Mouse (Mus musculus) kidney, adult 8-10 months (tissue): ENCODE measurements at regions not wholly inside any gene's neighbourhood (a gene's known extent, or its start where the extent isn't known, plus 50 kb on each side); places are given as distances from the start of the nearest gene placed in this dataset.

Experiments
- DNase-seq, 2 experiments: peaks; one replicate each; pipeline ENCODE4 v3.0.0; 2022

- DNase-seq: no peak
These were observed 123.0 kb upstream of the Ap5m1 start for GRCm38 (mm10) chr14:48942882-48943281.

GRCm38 (mm10) chr14:48930886-48931285 lies 135.0 kb upstream of the Ap5m1 start:
- no peak for DNase-seq

GRCm38 (mm10) chr14:48925870-48926269 lies 140.0 kb upstream of the Ap5m1 start:
- no peak for DNase-seq

GRCm38 (mm10) chr14:48909420-48909819 lies 156.5 kb upstream of the Ap5m1 start:
- peak; percentile 52 to 64 for DNase-seq

DNA sequence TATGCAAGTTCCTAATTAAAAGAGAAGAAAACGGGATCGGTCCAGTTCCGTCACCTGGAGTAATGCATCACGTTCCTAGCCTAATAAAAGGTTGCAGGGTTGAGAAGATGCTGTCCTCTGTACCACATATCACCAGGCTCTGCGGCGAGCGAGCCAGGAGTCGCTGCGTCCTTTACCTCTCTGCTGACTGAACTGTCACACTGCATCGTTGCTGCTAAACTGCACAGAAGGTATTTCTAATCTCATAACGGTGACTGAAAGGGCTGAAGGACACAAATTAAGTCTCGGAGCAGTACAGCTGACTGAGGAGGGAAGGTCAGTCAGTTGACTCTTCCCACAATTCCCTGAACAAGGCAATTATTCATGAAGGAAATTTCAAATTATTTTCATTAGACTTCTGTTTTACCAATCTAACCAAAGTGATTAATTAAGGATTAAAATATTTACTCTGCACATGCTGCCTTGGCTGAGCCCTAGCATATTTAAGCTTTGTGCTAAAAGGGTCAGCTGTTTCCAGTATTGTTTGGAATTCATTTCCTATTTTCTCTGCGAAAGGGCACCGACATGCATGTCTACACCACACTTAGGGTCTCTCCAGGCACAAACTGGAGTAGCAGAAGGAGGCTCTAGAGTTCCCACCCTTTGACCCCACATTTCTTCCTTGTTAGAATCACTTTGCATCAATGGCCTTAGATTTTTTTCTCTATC lies 157.8 kb upstream of the Ap5m1 start:
- DNase-seq: no peak

GRCm38 (mm10) chr14:48907403-48907973 lies 158.4 kb upstream of the Ap5m1 start:
- peak in 1 of 2 experiments; percentile 10 for DNase-seq

DNA sequence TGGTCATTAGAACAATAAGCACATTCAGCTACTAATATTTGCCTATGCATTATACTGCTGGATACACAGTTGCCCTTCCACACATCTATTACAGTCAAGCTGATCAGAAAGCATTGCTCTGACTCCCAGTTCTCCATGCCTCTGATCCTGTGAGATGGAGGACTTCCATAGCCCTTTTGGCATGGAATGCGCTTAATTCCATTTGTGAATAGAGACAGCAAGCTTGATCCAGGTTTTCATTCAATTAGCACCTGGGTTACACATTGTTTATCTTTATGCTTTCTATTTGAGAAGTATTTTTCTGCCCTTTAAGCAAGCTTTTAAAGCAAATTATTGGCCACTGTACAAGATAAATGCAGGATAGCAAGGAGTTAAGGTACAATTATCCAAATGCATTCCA lies 158.9 kb upstream of the Ap5m1 start:
- no peak for DNase-seq

DNA sequence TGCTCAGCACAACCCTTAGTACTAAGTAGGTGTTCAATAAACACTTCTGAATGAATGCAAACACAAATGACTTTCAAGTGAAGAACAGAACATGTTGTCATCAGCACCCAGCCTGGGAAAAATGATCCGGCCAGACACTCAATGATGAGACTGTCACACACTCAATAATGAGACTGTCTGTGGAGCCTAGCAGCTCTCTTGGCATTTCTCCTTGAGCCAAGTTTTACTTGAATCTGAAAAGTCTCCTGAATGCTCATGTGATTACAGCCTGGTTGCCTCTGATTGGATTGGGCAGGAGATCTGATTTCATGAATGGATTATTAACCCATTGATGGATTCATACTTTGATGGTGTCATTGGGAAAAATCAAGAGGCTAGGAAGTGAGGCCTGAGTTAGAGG lies 161.3 kb upstream of the Ap5m1 start:
- no peak for DNase-seq

GRCm38 (mm10) chr14:48903526-48903925 lies 162.4 kb upstream of the Ap5m1 start:
- no peak for DNase-seq

DNA sequence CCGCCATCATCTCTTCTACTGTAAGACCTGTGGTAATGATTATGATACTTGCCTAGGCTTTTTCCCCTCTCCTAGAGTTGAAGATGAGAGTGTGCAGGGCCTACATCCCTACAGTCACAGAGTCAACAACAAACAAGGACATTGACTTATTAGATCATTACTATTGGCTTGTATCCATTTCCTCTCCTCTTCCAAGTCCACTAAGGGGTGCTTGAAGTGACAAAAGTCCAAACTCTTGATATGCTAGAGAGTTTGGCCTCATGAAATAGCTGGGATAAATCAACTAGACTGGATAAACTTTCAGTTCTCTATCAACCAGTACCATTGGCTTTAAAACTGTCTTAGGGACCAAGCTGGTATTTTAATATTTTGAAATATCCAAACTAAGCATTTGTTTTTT lies 165.7 kb upstream of the Ap5m1 start:
- no peak for DNase-seq

GRCm38 (mm10) chr14:48897140-48897539 lies 168.8 kb upstream of the Ap5m1 start:
- no peak for DNase-seq

DNA sequence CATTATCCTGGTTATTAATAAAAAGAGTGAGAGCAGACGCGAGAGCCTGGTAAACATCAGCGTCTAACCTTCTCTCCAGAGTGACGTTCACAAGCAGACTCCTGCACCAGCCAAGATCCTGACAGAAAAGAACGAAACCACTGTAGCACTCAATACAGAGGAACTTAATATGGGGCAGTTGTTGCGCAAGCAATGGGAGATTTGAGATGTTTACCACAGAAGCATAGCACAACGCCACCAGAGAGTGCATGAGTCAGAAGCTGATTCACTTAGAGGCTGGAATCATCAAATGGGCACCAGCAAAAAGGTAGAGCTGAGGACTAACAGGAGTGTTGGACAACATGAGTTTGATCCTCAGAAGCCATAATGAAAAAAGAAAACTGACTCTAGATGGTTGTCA lies 169.7 kb upstream of the Ap5m1 start:
- DNase-seq: no peak

GRCm38 (mm10) chr14:48891216-48891615 lies 174.7 kb upstream of the Ap5m1 start:
- DNase-seq: no peak

DNA sequence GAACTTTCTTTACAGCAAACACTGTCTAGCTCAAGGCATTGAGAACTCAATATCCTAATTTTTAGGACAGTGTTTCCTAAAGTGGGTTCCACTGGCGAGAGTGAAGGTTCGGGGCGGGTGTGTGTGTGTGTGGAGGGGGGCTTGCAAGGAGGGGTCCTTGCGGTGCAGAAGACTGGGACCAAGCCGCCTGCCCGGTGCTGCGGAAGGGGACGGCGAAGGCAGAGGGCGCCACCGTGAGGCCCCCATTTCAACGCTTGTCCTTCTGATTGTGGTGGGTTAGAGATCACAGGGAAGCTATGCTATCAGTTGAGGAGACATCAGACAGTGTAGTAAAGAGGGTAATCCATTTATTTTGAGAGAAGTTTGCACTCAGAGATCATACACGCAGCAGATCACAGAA lies 176.9 kb upstream of the Ap5m1 start:
- peak in 1 of 2 experiments; percentile 23 for DNase-seq

GRCm38 (mm10) chr14:48880041-48880440 lies 185.9 kb upstream of the Ap5m1 start:
- DNase-seq: no peak

- DNase-seq: peak; percentile 87 to 92
These were observed 187.8 kb upstream of the Ap5m1 start for GRCm38 (mm10) chr14:48877998-48878657.

DNA sequence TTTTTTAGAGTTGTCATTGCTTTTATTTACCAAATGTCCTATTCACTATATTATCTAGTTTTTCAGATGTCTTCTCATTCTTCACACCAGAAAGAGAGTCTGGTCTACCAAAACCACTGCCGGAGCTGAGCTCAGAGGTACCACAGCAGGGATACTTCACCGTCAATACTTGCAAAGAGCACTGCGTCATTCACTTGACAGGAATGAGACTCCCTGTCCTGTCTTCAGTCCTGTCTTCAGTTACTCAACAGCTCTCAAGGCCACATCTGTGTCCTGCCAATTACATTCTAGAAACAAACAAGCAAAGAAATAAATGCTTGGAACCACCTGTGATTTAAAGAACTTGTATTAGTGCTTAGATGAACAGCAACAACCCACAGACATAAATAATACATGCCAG lies 194.6 kb upstream of the Ap5m1 start:
- DNase-seq: no peak

GRCm38 (mm10) chr14:48869956-48870355 lies 195.9 kb upstream of the Ap5m1 start:
- DNase-seq: no peak

DNA sequence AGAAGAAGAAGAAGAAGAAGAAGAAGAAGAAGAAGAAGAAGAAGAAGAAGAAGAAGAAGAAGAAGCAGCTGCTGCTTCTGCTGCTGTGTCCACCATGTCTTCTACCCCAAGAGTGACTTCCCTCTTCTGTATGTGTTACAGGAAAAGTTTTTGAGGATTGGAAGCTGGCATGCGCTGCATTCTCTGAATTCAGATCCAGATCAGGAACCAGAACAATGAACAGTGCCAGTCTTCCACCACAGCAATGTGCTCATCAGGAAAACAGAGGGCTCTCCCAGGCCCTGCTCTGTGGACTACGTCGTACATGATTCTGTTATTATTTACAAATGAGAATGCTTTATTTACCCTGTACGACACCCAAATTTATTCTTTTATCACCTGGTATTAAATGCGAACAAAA lies 181.8 kb upstream of the Otx2 start:
- no peak for DNase-seq

DNA sequence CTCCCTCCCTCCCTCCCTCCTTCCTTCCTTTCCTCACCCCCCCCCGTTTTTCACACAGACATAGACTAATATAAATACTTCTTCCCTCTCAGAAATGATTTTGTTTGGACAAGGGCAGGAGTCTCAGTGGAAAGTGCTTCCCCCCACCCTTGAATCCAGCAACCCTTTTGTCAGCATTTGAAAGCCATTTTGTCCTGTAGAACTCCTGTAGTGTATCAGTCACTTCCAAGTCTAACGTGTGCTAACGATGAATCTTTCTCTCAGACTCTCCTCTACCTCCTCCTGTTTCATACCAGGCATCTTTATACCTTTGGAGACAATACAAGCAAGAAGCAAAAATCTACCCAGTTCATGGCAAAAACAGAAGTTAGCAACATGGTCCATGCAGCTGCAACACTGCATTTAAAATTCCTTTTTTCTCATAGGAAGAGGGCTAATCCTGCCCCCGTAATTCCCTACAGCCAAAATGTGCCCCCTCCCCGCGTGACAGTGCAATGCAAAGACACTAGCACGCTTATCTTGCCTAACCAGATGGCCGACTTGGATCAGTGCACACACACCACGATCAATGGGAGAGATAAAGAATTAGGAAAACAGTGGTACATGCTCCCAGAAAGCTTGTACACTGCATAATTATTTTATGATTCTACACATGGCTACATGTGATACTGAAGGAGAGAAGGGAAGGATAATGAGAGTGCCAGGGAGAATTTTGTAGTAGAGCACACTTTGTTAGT lies 180.7 kb upstream of the Otx2 start:
- DNase-seq: no peak

GRCm38 (mm10) chr14:48853479-48854187 lies 180.0 kb upstream of the Otx2 start:
- no peak for DNase-seq

DNA sequence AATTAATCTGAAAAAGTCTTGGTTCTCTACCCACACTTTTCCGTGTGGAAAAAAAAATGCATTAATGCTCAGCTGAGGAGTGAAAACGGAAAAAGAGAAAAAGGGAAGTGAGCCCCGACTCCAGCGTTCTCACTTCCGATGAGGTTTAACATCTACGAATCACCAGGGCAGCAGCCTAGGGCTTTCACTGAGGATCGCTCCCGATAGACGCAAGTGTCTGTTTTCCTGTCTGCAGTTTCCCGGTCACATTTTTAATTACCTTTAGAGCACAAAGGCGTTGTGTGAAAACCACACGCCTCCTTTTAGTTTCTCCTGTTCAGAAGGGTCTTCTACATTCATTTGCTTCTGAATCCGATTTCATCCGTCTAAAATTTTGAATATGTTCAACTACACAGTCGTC lies 179.2 kb upstream of the Otx2 start:
- DNase-seq: no peak

DNA sequence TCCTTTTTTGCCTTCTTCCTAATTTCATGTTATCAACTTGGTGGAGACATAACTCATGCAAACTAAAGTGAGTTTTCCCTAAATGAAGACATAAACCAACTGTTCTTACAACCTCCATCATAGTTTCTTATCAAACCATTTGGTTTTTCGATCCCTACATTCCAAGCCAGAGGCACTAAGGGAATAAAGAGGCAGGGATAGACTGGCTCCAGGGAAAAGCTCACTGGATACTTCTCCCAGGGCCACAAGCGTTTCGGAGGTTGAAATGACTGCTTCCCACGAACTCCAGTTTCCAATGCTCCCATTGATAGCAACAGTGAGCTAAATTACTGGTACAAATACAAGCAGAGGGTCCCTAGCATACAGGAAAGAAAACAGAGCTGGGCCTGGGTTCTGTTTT lies 178.4 kb upstream of the Otx2 start:
- no peak for DNase-seq
